Comparison of ENCODE assay signal across 7 mouse cellular contexts in the genomic region with DNA sequence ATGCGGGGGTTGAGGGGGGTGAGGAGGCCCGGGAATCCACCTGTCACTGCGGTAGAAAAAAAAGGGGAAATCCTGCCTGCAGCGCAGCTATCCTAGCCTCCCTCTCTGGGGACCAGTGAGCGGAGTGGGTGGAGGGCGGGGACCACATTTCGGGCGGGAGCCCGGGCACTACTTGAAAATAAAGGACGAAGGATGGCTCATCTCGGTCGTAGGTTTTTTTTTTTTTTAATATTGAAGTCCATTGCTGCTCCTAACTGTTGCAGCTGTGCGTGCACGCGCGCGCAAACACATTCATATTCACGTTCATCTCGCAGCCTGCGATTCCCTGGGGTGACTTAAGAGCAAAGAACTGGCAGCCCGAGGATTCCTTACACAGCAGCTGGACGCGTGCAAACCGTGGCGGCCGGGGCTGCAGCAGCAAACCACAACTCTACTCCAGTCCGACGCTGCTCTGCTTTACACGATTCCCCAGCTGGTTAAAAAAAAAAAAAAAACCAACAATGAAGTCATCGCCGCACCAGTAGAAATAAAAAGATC. TPM values are rescaled to one million over a fixed set of nuclear protein-coding genes. Genes with fewer than 3 reads are reported as not detected.
DNase-seq lines count a peak whose midpoint lies in the region; ATAC-seq and TF ChIP-seq lines count a peak whose summit lies in the region.

No protein-coding gene starts in this region.

- DNase-seq in B cell, adult 2 months = peak; percentile 47 to 63
- DNase-seq in ES-E14 (ENCODE audit: low read depth, low spot score) = no peak
- DNase-seq in layer of hippocampus, adult 18-20 months (ENCODE audit: low spot score in 2 of 2) = peak; percentile 13 to 49
- peak; percentile 59 for DNase-seq in lung, postnatal 36 days

- ATAC-seq in heart, embryonic 16.5 days (replicated peaks; ENCODE audit: extremely low read depth, insufficient read depth, low FRiP score) = no peak

- H3K27ac ChIP-seq in ES-E14 (ENCODE audit: insufficient read depth, low read depth, low read length, poor library complexity, severe bottlenecking) = no peak overlapping the region
- H3K27ac ChIP-seq in embryonic fibroblast, embryonic 13.5 days (ENCODE audit: insufficient read depth, low read length) = no peak overlapping the region
- peak overlapping the region; percentile 84 for H3K27ac ChIP-seq in heart, embryonic 16.5 days (ENCODE audit: low read length)
- H3K27ac ChIP-seq in small intestine, adult 2 months (ENCODE audit: insufficient read depth, low read depth, low read length) = no peak overlapping the region

- peak overlapping the region; percentile 59 for H3K4me2 ChIP-seq in heart, embryonic 16.5 days (ENCODE audit: low read depth, low read length)

- peak overlapping the region; percentile 48 for H3K9ac ChIP-seq in ES-E14 (ENCODE audit: insufficient read depth, low read depth, low read length, poor library complexity, severe bottlenecking)
- peak overlapping the region; percentile 65 for H3K9ac ChIP-seq in heart, embryonic 16.5 days (ENCODE audit: low read length)

- no peaks in the 10 kb centered on the region for H3K4me1 ChIP-seq in ES-E14 (ENCODE audit: control insufficient read depth in 2 of 2, insufficient read depth in 2 of 2, low read length in 2 of 2, poor library complexity in 1 of 2)
- H3K4me1 ChIP-seq in embryonic fibroblast, embryonic 13.5 days (ENCODE audit: control insufficient read depth, insufficient read depth, low read length) = no peaks in the 10 kb centered on the region
- 0 out of 2 replicates have a peak, but pooled peaks cover 2% of the 10 kb centered on the region for H3K4me1 ChIP-seq in heart, embryonic 16.5 days (ENCODE audit: control insufficient read depth, insufficient read depth, low read length)
- H3K4me1 ChIP-seq in small intestine, adult 2 months (ENCODE audit: control insufficient read depth, insufficient read depth, insufficient read length, low read length) = no peaks in the 10 kb centered on the region; the same call in 1 of the 2 replicates

- peak overlapping the region; percentile 70 to 77 for H3K4me3 ChIP-seq in ES-E14 (ENCODE audit: insufficient read depth in 1 of 2, low read depth in 1 of 2, low read length in 2 of 2, poor library complexity in 1 of 2, severe bottlenecking in 1 of 2)
- H3K4me3 ChIP-seq in embryonic fibroblast, embryonic 13.5 days (ENCODE audit: insufficient read depth, low read length) = peak overlapping the region; percentile 51
- peak overlapping the region; percentile 70 for H3K4me3 ChIP-seq in heart, embryonic 16.5 days (ENCODE audit: low read length)
- peak overlapping the region; percentile 99 for H3K4me3 ChIP-seq in small intestine, adult 2 months (ENCODE audit: low read depth, low read length)

- no peaks in the 10 kb centered on the region for H3K27me3 ChIP-seq in heart, embryonic 16.5 days (ENCODE audit: control insufficient read depth, insufficient read depth, low read length)
- H3K27me3 ChIP-seq in small intestine, adult 2 months (ENCODE audit: control insufficient read depth, insufficient read depth, low read length) = no peaks in the 10 kb centered on the region

- H3K9me3 ChIP-seq in ES-E14 (ENCODE audit: control insufficient read depth, insufficient read depth, low read depth, low read length) = no peaks in the 10 kb centered on the region
- no peaks in the 10 kb centered on the region for H3K9me3 ChIP-seq in heart, embryonic 16.5 days (replicated peaks; ENCODE audit: control insufficient read depth, low read length)

- TF ChIP-seq CTCF in embryonic fibroblast, embryonic 13.5 days (IDR thresholded peaks at IDR 0.05; ENCODE audit: borderline replicate concordance, insufficient read depth, low read length) = no peak
- TF ChIP-seq CTCF in small intestine, adult 2 months (IDR thresholded peaks at IDR 0.05; ENCODE audit: extremely low read depth, insufficient read length, insufficient replicate concordance, low read depth, low read length) = no peak

- 11% methylated on average over 31 of the region's 31 CpGs for WGBS in heart, embryonic 16.5 days
- 16% methylated on average over 31 of the region's 31 CpGs for WGBS in small intestine, adult 2 months

- no peaks in the 10 kb centered on the region for H3K36me3 ChIP-seq in ES-E14 (ENCODE audit: control insufficient read depth, insufficient read depth, low read length, poor library complexity, severe bottlenecking)
- H3K36me3 ChIP-seq in heart, embryonic 16.5 days (ENCODE audit: control insufficient read depth, insufficient read depth) = no peaks in the 10 kb centered on the region
- no peaks in the 10 kb centered on the region for H3K36me3 ChIP-seq in small intestine, adult 2 months (ENCODE audit: control insufficient read depth, insufficient read depth, low read length)

- in situ Hi-C loops in ES-E14 (cut with MboI; ENCODE audit: low sequenced_read_pairs in 2 of 2, unreplicated experiment in 2 of 2) = no loop called here

- no peak for TF ChIP-seq POLR2A in embryonic fibroblast, embryonic 13.5 days (IDR thresholded peaks at IDR 0.05; ENCODE audit: low read depth, low read length)
- no peak for TF ChIP-seq POLR2A in small intestine, adult 2 months (IDR thresholded peaks at IDR 0.05; ENCODE audit: low read depth, low read length)

TF ChIP-seq in ES-E14, 5 proteins besides CTCF, POLR2A, EP300 and RAD21:
- TF ChIP-seq CHD2 (IDR thresholded peaks at IDR 0.05; ENCODE audit: low read depth, low read length) = no peak
- 0 out of 2 replicates have a peak, but pooled peaks have one; percentile 17 for TF ChIP-seq ZNF384 (IDR thresholded peaks at IDR 0.05; ENCODE audit: low read depth, low read length)
TF ChIP-seq in ES-E14: peak in this region for 1.

RNA-seq across cellular contexts. Expression of gene Cdkl5, which starts 0.7 kb away (rescaled TPM):
- total RNA-seq in ES-E14 (2012; rRNA removed) = 4.0 and 4.3 TPM in 2 replicates
- polyA plus RNA-seq in embryonic fibroblast, embryonic 13.5 days (2011; ENCODE audit: insufficient read length, low read depth, missing spikeins) = 2.6 and 4.4 TPM in 2 replicates
- polyA plus RNA-seq in heart, embryonic 16.5 days (2015; fragmentation: Nextera tagmentation; extraction: Ambion mirVana) = 1.9 and 2.2 TPM in 2 replicates
- 100 to 1,000 TPM; 104 to 108 TPM for total RNA-seq in layer of hippocampus, adult 18-20 months (2021)
- polyA plus RNA-seq in small intestine, adult 2 months (2012; rRNA removed) = 0.18 and 0.20 TPM in 2 replicates
